Mouse (Mus musculus) gastrocnemius, adult 2 months (tissue): ENCODE data around the gene Sh3gl2. TPM values are rescaled to one million over a fixed set of nuclear protein-coding genes. Genes with fewer than 3 reads are reported as not detected.

Experiments used
- DNase-seq: peaks from one replicate; pipeline ENCODE4 v3.0.0; 2022
- H3K27ac ChIP-seq: fragments of 200-600 bp; 2 replicates; pipeline ENCODE4 v1.8.1; 2022; ENCODE audit warnings: mild to moderate bottlenecking
- H3K4me3 ChIP-seq: fragments of 200-600 bp; 2 replicates; pipeline ENCODE4 v1.8.1; 2022; ENCODE audit warnings: mild to moderate bottlenecking, moderate library complexity
- CTCF ChIP-seq: fragments of 200-600 bp; IDR thresholded peaks from 2 replicates; pipeline ENCODE4 v1.8.1; 2022; ENCODE audit warnings: antibody characterized with exemption, mild to moderate bottlenecking, moderate library complexity
- intact Hi-C: fragments of 180-260 bp; cut with DNase I; formaldehyde crosslinking; loops from one replicate; pipeline ENCODE4 v1.15.1; 2025
- total RNA-seq, 2 experiments: library from RNA; stranded (reverse); gene quantifications; 2 replicates each; pipeline ENCODE4 v1.2.3; 2021

Sh3gl2 gene
- total RNA-seq, 2 experiments from 2014 or later, result 0.61 to 0.79 TPM

DNA sequence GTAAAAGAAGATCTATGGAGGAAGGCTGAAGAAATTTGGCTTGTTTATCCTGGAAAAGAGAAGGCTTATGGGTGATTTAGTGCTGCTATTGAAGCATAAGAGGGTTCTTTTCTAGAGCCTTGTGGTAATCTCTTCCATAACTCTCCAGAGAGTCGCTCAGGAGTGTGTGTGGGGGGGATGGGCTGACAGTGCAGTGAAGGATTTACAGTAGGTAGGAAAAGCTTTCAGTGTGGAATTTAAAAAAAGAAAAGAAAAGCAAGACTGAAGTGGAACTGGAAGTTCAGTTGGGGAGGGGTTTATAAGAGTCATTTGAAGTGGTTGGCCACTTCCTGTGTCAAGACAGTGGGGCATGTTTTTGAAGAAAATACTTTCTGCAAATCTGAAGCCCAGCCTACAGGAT lies 464.8 kb downstream of the Sh3gl2 start:
- intact Hi-C loops, result no loop called here
- Histone ChIP-seq H3K27ac (no peak overlapping the region), H3K4me3 (no peak overlapping the region)
- no peak for DNase-seq
- no peak for TF ChIP-seq CTCF

- intact Hi-C loops, result no loop called here
- no peak for DNase-seq
- no peak overlapping the region for H3K27ac ChIP-seq
- H3K4me3 ChIP-seq, result no peak overlapping the region
- no peak for TF ChIP-seq CTCF
Observed at GRCm38 (mm10) chr4:85672290-85672689, 467.4 kb downstream of the Sh3gl2 start.

GRCm38 (mm10) chr4:85677621-85678020 lies 472.7 kb downstream of the Sh3gl2 start:
- intact Hi-C loops, result no loop called here
- Histone ChIP-seq H3K27ac (no peak overlapping the region), H3K4me3 (no peak overlapping the region)
- TF ChIP-seq CTCF, result no peak
- DNase-seq, result no peak

- DNase-seq, result no peak
- intact Hi-C loops, result no loop called here
Observed at GRCm38 (mm10) chr4:85686160-85686559, 481.2 kb downstream of the Sh3gl2 start.

More at GRCm38 (mm10) chr4:85686160-85686559, 481.2 kb downstream of the Sh3gl2 start:
- TF ChIP-seq CTCF, result no peak
- Histone ChIP-seq H3K27ac (no peak overlapping the region), H3K4me3 (no peak overlapping the region)
